Mouse (Mus musculus): ENCODE data around the gene Clstn2.

DNA sequence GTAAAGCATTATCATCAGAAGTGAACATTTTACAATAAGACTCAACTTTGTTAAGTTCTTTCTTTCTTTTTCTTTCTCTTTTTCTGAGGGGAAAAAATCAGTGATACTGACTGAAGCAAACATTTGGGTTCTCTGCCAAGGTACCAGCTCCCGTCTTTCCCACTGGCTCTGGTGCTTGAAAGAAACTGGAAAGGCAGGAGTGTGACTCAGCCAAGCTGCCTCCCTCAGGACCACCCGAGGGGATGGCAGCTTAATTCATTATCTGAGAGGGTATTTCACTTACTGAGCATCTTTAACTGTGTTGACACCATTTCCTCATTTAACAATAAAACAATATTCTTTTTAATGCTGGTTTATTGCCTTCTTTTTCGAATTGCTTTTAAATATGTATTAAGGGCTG lies 516.0 kb downstream of the Clstn2 start:
- TF ChIP-seq POLR2A (IDR thresholded peaks at IDR 0.05; ENCODE audit: low read depth, low read length) (no peak), CTCF (IDR thresholded peaks at IDR 0.05; ENCODE audit: extremely low read depth, insufficient read length, insufficient replicate concordance, low read depth, low read length) (no peak)

Measured in small intestine, adult 2 months (tissue).